Mouse (Mus musculus) intestine, postnatal 0 days (tissue): ENCODE measurements around the gene Hscb. TPM values are rescaled to one million over a fixed set of nuclear protein-coding genes. Genes with fewer than 3 reads are reported as not detected.
A peak's percentile ranks its signal among the peaks of the same experiment; 100 is the strongest.
"Not testable (repeated sequence)": the region's sequence is repeated elsewhere in the genome, so short reads cannot be mapped to it uniquely, and the experiment has no call there.

Experiments
- ATAC-seq: fragments of 200-750 bp; cut with Nextera tagmentation; 2 replicates; pipeline ENCODE4 v1.8.0; 2017; ENCODE audit warnings: mild to moderate bottlenecking, moderate TSS enrichment, moderate library complexity
- H3K27ac ChIP-seq: fragments of 300-500 bp; sonication (generic); 2 replicates; pipeline ENCODE4 v1.5.1; 2014; ENCODE audit warnings: mild to moderate bottlenecking, low read depth, low read length, moderate library complexity
- H3K27me3 ChIP-seq: fragments of 300-500 bp; sonication (generic); replicated peaks from 2 replicates; pipeline ENCODE4 v1.6.1; 2014; ENCODE audit warnings: low read length, mixed read lengths; ENCODE audit not compliant: control insufficient read depth, insufficient read depth
- H3K36me3 ChIP-seq: fragments of 300-500 bp; sonication (generic); 2 replicates; pipeline ENCODE4 v1.6.1; 2014; ENCODE audit warnings: mild to moderate bottlenecking, moderate library complexity; ENCODE audit not compliant: control insufficient read depth, insufficient read depth
- H3K4me1 ChIP-seq: fragments of 300-500 bp; sonication (generic); replicated peaks from 2 replicates; pipeline ENCODE4 v1.6.1; 2014; ENCODE audit warnings: antibody characterized with exemption, low read length, mixed read lengths; ENCODE audit not compliant: control insufficient read depth, insufficient read depth
- H3K4me2 ChIP-seq: fragments of 300-500 bp; sonication (generic); replicated peaks from 2 replicates; pipeline ENCODE4 v1.6.1; 2014; ENCODE audit warnings: low read depth, mild to moderate bottlenecking, moderate library complexity
- H3K4me3 ChIP-seq: fragments of 300-500 bp; sonication (generic); 2 replicates; pipeline ENCODE4 v1.5.1; 2014; ENCODE audit warnings: low read depth, low read length
- H3K9ac ChIP-seq: fragments of 300-500 bp; sonication (generic); 2 replicates; pipeline ENCODE4 v1.6.1; 2014; ENCODE audit warnings: mild to moderate bottlenecking, low read depth, low read length
- H3K9me3 ChIP-seq: fragments of 300-500 bp; sonication (generic); 2 replicates; pipeline ENCODE4 v1.6.1; 2016; ENCODE audit warnings: mixed run types; ENCODE audit not compliant: control insufficient read depth
- CTCF ChIP-seq: sonication (generic); IDR thresholded peaks from 2 replicates; pipeline ENCODE4 v1.5.1; 2016; ENCODE audit warnings: low read depth, mild to moderate bottlenecking, control low read depth, antibody characterized with exemption, moderate library complexity
- WGBS: fragments of 180-500 bp; shearing (Covaris S2); extraction: QIAGEN DNeasy Blood & Tissue Kit; methylation state at CpG from one replicate; pipeline ENCODE4 v1.1.7; 2014; 5-methylcytosine and 5-hydroxymethylcytosine counted together
- polyA plus RNA-seq: library from polyadenylated mRNA; unstranded; fragments of >200 nt; fragmentation: Nextera tagmentation; extraction: Ambion mirVana; gene quantifications from 2 replicates; pipeline ENCODE4 v1.2.1, GENCODE M21; 2015

The Hscb gene
- polyA plus RNA-seq, 1 experiment from 2014 or later: 50.0 TPM

- ATAC-seq: peak; percentile 65
- no peak for TF ChIP-seq CTCF
- H3K27ac ChIP-seq: peak overlapping the region; percentile 70
- H3K9ac ChIP-seq: peak overlapping the region; percentile 56
- no peaks in the 10 kb centered on the region for H3K27me3 ChIP-seq
- H3K4me3 ChIP-seq: peak overlapping the region; percentile 67
- H3K36me3 ChIP-seq: peaks cover 9% of the 10 kb centered on the region; the same call in 1 of the 2 replicates
- H3K9me3 ChIP-seq: no peaks in the 10 kb centered on the region
- WGBS: 5% methylated on average over 28 of the region's 28 CpGs
- H3K4me1 ChIP-seq: 0 out of 2 replicates have a peak, but pooled peaks cover 3% of the 10 kb centered on the region
- peak overlapping the region; percentile 81 for H3K4me2 ChIP-seq
These were observed 419 bp downstream of the Hscb start for GRCm38 (mm10) chr5:110839038-110839677.

GRCm38 (mm10) chr5:110838016-110838415 is 1.6 kb downstream of the Hscb start:
- H3K4me1 ChIP-seq, H3K4me2 ChIP-seq, H3K27me3 ChIP-seq, H3K27ac ChIP-seq, H3K9me3 ChIP-seq, H3K4me3 ChIP-seq, H3K9ac ChIP-seq, ATAC-seq: not testable (repeated sequence)
- peaks cover 16% of the 10 kb centered on the region; the same call in 1 of the 2 replicates for H3K36me3 ChIP-seq
- 71% methylated on average over 5 of the region's 5 CpGs for whole genome bisulfite sequencing

- peak; percentile 82 for TF ChIP-seq CTCF
- peak overlapping the region; percentile 27; the same call in 1 of the 2 replicates for H3K4me2 ChIP-seq
These were observed 3.6 kb downstream of the Hscb start for GRCm38 (mm10) chr5:110835959-110836358.

GRCm38 (mm10) chr5:110831036-110831720 is 8.4 kb downstream of the Hscb start:
- 87% methylated on average over 5 of the region's 5 CpGs for WGBS
- Histone ChIP-seq H3K27ac (no peak overlapping the region), H3K4me1 (peaks cover 2% of the 10 kb centered on the region; the same call in 1 of the 2 replicates), H3K4me2 (no peak overlapping the region), H3K9ac (no peak overlapping the region), H3K36me3 (peaks cover 24% of the 10 kb centered on the region), H3K27me3 (no peaks in the 10 kb centered on the region), H3K9me3 (no peaks in the 10 kb centered on the region), H3K4me3 (no peak overlapping the region)
- TF ChIP-seq CTCF: no peak
- no peak for ATAC-seq

More at GRCm38 (mm10) chr5:110835959-110836358, 3.6 kb downstream of the Hscb start:
- Histone ChIP-seq H3K27ac (no peak overlapping the region), H3K4me1 (0 out of 2 replicates have a peak, but pooled peaks cover 3% of the 10 kb centered on the region), H3K36me3 (peaks cover 22% of the 10 kb centered on the region), H3K9me3 (no peaks in the 10 kb centered on the region), H3K27me3 (no peaks in the 10 kb centered on the region), H3K4me3 (no peak overlapping the region), H3K9ac (no peak overlapping the region)
- WGBS: 6% methylated on average over 3 of the region's 3 CpGs
- no peak for ATAC-seq

GRCm38 (mm10) chr5:110827576-110827975 is 12.0 kb downstream of the Hscb start:
- peak overlapping the region; percentile 51 for H3K27ac ChIP-seq
- ATAC-seq: peak; percentile 68
- H3K4me2 ChIP-seq: 0 out of 2 replicates have a peak overlapping the region, but pooled peaks have one; percentile 21
- no peaks in the 10 kb centered on the region for H3K27me3 ChIP-seq
- H3K4me1 ChIP-seq: no peaks in the 10 kb centered on the region; the same call in 1 of the 2 replicates
- H3K36me3 ChIP-seq: peaks cover 12% of the 10 kb centered on the region
- H3K9me3 ChIP-seq: no peaks in the 10 kb centered on the region
- no peak for TF ChIP-seq CTCF
- no peak overlapping the region for H3K4me3 ChIP-seq
- no peak overlapping the region for H3K9ac ChIP-seq
- WGBS: 38% methylated on average over 5 of the region's 5 CpGs

GRCm38 (mm10) chr5:110826781-110827495 is 12.6 kb downstream of the Hscb start:
- H3K4me1 ChIP-seq: no peaks in the 10 kb centered on the region; the same call in 1 of the 2 replicates
- no peaks in the 10 kb centered on the region for H3K9me3 ChIP-seq
- WGBS: 34% methylated on average over 8 of the region's 8 CpGs
- H3K27ac ChIP-seq: peak overlapping the region; percentile 51
- H3K9ac ChIP-seq: no peak overlapping the region
- peaks cover 7% of the 10 kb centered on the region for H3K36me3 ChIP-seq
- no peaks in the 10 kb centered on the region for H3K27me3 ChIP-seq
- no peak for TF ChIP-seq CTCF
- H3K4me3 ChIP-seq: no peak overlapping the region
- no peak overlapping the region for H3K4me2 ChIP-seq
- peak; percentile 87 for ATAC-seq
